Mouse (Mus musculus): ENCODE data around the gene Tmub1.
A peak's percentile ranks its signal among the peaks of the same experiment; 100 is the strongest.
"Not testable (repeated sequence)": the region's sequence is repeated elsewhere in the genome, so short reads cannot be mapped to it uniquely, and the experiment has no call there.

Gene Tmub1

GRCm38 (mm10) chr5:24424004-24424781 lies 23.5 kb downstream of the Tmub1 start:
- DNase-seq (ENCODE audit: low spot score): no peak

- peak; percentile 99 for DNase-seq (ENCODE audit: low spot score)
Observed at GRCm38 (mm10) chr5:24423129-24424003, 24.3 kb downstream of the Tmub1 start, which contains the start of the genes Cdk5 and Slc4a2. Gene Cdk5 (minus strand): TSS chr5:24423530. Gene Slc4a2 (plus strand): TSS chr5:24423837.

- DNase-seq (ENCODE audit: low spot score): no peak
Observed at GRCm38 (mm10) chr5:24420381-24420780, 27.3 kb downstream of the Tmub1 start.

GRCm38 (mm10) chr5:24417587-24417986 lies 30.1 kb downstream of the Tmub1 start:
- no peak for DNase-seq (ENCODE audit: low spot score)

- peak; percentile 64 for DNase-seq (ENCODE audit: low spot score)
Observed at GRCm38 (mm10) chr5:24416222-24416736, 31.4 kb downstream of the Tmub1 start.

GRCm38 (mm10) chr5:24413938-24414337 lies 33.7 kb downstream of the Tmub1 start:
- no peak for DNase-seq (ENCODE audit: low spot score)

- DNase-seq (ENCODE audit: low spot score): peak; percentile 64
Observed at GRCm38 (mm10) chr5:24413042-24413693, 34.5 kb downstream of the Tmub1 start, which contains the start of gene Asic3. Gene Asic3 (plus strand): TSS chr5:24413392.

GRCm38 (mm10) chr5:24412063-24412462 lies 35.6 kb downstream of the Tmub1 start:
- DNase-seq (ENCODE audit: low spot score): no peak

- no peak for DNase-seq (ENCODE audit: low spot score)
Observed at GRCm38 (mm10) chr5:24409466-24409865, 38.2 kb downstream of the Tmub1 start.

GRCm38 (mm10) chr5:24408651-24409050 lies 39.0 kb downstream of the Tmub1 start:
- DNase-seq (ENCODE audit: low spot score): no peak

GRCm38 (mm10) chr5:24405389-24405876 lies 42.2 kb downstream of the Tmub1 start:
- DNase-seq (ENCODE audit: low spot score): no peak

- DNase-seq (ENCODE audit: low spot score): no peak
Observed at GRCm38 (mm10) chr5:24404594-24405360, 42.9 kb downstream of the Tmub1 start.

GRCm38 (mm10) chr5:24401969-24402368 lies 45.7 kb downstream of the Tmub1 start:
- DNase-seq (ENCODE audit: low spot score): no peak

- no peak for DNase-seq (ENCODE audit: low spot score)
Observed at GRCm38 (mm10) chr5:24400911-24401605, 46.6 kb downstream of the Tmub1 start.

- no peak for DNase-seq (ENCODE audit: low spot score)
Observed at GRCm38 (mm10) chr5:24400362-24400761, 47.3 kb downstream of the Tmub1 start.

GRCm38 (mm10) chr5:24399686-24400085 lies 48.0 kb downstream of the Tmub1 start:
- DNase-seq (ENCODE audit: low spot score): no peak

GRCm38 (mm10) chr5:24396254-24396653 lies 51.4 kb downstream of the Tmub1 start:
- not testable (repeated sequence) for DNase-seq (ENCODE audit: low spot score)

Measured in yolk sac, embryonic 10.5 days (tissue).